Mouse (Mus musculus): ENCODE data around the gene Arpc2.
"Not testable (repeated sequence)": the region's sequence is repeated elsewhere in the genome, so short reads cannot be mapped to it uniquely, and the experiment has no call there.

Gene Arpc2

DNA sequence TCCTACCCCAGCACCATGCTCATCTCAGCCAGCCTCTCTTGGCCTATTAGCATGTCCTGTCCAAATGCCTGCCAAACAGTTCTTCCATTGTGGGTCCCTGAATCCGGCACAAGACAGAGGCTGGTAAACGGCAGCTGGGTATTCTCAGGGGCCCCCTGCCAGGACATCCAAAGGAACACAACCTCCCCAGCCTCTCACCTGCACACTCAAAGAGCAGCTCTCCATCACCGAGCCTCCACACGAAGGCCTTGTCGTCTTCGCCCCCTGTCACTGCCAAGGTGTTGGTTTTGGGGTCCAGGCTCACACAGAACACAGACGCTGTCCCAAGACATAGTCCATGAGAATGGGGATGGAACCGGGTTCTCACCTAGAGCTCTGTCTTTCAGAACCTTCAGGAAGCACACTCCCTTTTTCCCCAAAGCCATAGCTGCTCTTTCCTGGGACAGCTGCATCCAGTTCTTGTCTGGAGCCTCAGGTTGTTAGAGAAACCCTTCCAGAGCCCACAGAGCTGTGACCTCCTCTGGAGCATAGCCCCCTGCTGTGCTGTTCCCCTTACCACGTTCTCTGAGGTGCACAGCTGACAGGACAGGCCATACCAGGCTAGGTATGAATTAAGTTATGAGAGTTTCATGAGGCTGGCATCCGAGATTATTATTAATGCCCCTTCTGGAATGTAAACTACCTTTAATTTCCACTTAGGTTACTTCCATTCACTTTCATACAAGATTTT is 47.2 kb downstream of the Arpc2 start:
- no peak for DNase-seq (ENCODE audit: low spot score in 2 of 2)

DNA sequence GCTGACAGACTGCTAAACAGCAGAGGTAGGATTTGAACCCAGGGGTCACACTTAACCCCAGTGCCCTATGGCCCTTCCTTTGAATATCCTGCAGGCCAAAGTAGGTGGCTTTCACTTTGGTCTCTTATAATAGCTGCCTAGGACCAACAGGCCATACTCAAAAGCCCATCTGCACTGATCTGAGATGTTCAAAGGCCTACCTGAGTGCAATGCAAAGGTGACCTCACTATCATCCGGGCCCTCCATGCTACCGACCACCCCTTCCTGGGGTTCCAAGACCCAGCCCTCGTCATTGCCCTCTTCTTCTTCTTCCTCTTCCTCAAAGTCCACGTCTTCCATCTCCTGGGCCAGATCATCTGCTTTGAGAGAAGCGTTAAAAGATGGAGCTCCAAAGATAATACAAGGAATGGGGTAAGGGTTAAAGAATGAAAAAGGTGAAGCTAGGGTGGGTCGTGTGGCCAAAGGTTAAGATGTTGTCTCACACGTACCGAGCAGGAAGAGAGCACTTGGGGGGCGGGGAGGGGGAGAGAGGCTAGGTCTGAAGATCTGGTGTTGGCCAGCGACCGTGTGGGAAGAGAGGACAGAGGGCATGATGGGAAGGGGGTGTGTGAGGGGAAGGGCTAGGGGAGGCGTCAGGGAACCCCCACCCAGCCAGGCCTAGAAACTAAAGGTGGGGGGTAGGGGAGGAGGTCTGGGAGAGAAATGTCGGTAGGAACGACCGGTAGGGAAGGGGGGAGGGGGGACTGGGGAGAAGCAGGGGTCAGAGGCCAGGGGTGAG is 48.0 kb downstream of the Arpc2 start:
- DNase-seq (ENCODE audit: low spot score in 2 of 2) = peak in 1 of 2 experiments; percentile 32

DNA sequence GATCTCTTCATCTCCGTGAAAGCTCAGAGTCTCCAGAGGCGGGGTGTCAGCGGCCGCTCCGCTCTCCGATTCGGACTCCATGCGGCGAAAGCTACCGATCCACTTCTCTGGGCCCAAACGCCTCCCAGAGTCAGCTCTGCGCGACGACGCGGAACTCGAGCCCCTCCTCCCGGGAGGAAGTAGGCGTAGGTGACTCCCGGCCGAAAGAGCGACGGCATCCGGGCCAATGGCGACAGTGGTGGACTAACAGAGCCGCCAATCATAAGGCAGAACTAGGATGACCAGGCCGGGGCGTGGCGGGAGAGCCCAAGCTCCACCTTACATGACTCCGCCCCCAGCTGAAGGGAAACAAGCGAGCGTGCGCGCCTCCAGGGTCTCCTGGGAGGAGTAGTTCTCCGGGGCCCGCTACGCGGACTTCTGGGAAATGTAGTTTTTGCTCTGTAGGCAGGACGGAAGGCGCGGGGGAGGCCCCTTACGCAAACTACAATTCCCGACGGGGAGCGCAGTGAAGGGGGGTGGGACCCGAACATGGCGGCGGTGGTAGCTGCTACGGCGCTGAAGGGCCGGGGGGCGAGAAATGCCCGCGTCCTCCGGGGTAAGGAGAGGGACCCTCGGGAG is 48.8 kb downstream of the Arpc2 start, which contains the start of the genes Aamp and Pnkd:
Gene Aamp, minus strand, starts transcription at position 196 of the 618 bp plus-strand sequence.
Gene Pnkd, plus strand, starts transcription at position 388 of the 618 bp plus-strand sequence.
- peak; percentile 100 for DNase-seq (ENCODE audit: low spot score in 2 of 2)

DNA sequence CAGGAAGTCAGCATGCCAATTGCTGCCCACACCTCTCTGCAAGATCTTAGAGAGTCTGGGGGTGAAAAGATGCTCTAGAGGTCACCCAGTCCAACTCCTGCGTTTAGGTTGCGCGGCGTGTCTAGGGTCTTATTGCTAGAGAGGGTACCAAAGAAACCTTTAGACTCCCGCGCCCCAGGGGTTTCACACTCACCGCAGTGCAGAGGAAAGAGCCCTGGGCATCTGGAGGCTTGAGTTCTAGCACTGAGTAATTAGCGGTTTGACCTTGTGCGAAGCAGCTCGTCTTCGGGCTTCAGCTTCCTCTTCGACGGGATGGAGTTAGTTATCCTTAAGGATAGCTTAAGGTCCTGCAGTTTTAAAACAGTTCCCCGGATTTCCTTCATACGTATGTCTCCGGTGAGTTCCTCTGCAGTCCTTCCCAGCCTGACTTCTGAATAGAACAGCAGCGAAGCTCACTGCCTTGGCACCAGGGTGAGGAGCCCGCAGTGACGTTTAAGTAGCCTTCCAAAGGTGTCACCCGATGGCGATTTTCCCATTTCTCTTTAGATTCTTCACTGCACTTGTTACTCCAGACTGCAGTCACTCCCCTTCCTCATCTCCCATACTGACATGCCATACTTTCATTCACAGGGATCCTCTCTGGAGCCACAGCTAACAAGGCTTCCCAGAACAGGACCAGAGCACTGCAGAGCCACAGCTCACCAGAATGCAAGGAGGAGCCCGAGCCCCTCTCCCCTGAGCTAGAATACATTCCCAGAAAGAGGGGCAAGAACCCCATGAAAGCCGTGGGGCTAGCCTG is 49.5 kb downstream of the Arpc2 start:
- DNase-seq (ENCODE audit: low spot score in 2 of 2) = no peak

DNA sequence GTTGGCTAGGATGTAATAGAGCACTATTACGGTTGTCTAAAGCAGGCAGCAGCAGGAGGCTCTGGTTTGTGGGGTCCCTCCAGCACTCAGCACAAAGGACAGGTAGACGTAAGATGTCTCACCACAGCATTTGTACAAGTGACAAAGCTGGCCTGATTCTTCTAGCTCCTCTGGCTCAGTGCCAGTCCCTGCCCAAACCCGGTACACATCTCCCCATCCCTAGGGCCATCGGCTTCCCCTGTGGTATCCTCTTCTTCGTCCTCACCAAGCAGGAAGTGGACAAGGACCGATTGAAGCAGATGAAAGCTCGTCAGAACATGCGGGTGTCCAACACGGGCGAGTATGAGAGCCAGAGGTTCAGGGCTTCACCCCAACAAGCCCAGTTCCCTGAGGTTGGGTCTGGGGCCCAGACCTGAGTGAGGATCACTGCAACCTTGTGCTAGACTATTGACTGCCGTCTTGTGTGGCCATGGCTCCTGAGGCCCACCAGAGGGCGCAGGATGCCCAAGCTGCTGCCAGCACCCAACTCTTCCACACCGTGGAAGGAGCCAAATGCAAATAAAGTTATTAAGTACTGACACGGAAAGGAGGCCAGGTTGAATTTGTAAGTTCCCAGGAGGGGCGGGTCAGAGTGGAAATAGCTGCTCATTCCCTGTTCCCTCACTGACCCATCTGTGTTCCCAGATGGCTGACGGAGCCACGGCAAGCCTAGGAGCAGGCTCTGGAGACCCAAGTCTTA is 51.2 kb downstream of the Arpc2 start:
- not testable (repeated sequence) for DNase-seq (ENCODE audit: low spot score in 2 of 2)

DNA sequence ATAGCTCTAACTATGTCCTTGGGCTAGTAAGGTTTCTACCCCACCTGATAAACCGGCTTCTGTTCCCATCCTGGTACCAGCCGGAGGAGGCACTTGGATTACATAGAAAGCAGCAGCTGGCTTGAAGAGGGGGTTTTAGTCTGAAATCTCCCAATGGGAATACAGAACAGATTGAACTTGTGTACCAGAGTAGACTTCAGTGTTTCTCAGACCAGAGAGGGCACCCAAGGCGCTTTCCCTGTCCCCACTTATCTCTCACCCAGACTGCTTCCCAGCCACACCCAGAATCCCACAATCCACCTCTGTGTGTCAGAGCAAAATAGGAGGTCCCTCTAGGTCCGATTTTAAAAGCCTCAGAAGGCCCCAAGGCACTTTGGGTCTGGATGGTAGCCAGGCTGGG is 52.4 kb downstream of the Arpc2 start:
- no peak for DNase-seq (ENCODE audit: low spot score in 2 of 2)

DNA sequence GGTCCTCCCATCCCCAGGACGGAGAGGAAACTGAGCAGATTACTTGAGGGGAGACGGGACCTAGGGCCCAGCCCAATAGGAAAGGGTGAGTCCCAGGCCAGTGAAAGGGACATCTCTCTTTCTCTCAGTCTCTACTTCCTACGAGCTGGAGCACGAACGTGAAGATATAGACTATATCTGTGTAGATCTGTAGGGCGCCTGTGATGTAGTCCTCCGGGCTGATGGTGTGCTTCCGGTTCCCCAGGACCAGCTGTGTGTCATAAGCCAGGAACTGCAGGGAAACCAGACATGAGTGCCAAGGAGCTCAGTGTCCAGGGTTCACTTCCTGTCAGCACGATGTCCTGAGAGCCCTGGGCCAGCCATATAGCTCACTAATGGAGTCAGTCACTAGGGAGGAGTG is 53.4 kb downstream of the Arpc2 start:
- DNase-seq (ENCODE audit: low spot score in 2 of 2) = no peak

DNA sequence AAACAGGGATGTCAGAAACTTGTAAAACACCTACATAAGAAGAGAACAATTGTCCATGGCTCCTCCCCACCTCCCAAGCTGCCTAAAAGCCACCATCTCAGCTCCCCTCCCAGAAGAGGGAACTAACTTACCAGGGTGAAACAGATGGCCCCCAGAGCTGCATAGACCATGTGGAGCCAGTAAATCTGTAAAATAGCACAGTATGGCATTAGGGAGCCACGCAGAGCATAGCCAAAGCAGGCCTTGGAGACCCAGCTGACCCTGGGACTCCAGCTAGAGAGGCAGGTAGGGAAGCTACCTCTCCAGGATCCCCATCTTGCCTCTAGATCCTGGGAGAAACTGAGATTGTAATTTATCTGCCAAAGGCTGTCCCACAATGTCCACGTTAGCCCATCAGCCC is 53.9 kb downstream of the Arpc2 start:
- DNase-seq (ENCODE audit: low spot score in 2 of 2) = no peak

DNA sequence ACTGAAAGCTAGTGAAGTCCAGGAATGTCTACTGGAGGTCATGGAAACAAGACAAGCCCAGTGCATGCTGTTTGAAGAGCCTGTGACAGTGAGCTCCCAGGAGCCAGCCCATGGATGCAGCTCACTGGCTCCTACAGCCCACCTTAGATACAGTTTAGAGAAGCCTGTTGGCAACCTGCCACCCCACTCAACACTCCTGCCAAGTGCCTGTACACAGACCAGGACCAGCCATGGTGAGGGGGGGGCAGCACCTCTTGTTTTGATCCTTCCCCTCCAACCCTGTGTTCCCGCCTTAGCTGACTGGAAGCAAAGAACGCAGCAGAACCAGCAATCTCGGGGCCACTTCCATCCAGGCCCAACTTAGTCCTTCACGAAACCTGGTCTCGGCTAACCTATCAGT is 54.3 kb downstream of the Arpc2 start:
- DNase-seq (ENCODE audit: low spot score in 2 of 2) = no peak

DNA sequence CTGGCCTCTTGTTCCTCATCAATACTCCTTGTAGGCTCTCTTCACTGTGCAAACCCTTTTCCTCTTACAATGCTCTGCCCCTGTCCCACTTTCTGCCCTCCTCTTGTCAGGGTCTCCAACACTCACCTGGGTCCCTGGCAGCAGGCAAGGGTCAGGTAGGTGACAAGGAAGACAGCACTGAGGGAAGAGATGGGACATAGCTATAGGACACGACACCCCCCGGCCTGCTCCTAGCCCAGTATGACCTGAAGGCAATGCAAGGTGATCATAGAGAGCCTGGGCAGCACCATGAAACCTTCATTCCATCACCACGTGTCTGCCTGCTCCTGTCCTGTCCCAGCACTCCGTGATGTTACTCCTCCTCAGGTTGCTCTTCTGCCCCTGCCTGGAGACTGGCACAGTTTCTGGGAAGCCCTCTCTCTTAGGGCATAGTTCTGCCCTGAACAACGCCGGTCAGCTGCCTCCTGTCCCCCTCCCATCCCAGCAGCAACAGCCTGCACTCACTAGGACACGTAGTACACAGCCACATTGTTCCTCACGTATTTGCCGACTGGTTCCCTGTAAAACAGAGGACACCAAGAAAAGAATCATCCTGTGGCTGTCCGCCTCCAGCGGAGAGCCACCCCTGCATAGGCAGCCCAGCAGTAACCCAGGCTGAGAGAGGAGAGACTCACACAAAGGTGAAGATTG is 56.6 kb downstream of the Arpc2 start:
- no peak for DNase-seq (ENCODE audit: low spot score in 2 of 2)

DNA sequence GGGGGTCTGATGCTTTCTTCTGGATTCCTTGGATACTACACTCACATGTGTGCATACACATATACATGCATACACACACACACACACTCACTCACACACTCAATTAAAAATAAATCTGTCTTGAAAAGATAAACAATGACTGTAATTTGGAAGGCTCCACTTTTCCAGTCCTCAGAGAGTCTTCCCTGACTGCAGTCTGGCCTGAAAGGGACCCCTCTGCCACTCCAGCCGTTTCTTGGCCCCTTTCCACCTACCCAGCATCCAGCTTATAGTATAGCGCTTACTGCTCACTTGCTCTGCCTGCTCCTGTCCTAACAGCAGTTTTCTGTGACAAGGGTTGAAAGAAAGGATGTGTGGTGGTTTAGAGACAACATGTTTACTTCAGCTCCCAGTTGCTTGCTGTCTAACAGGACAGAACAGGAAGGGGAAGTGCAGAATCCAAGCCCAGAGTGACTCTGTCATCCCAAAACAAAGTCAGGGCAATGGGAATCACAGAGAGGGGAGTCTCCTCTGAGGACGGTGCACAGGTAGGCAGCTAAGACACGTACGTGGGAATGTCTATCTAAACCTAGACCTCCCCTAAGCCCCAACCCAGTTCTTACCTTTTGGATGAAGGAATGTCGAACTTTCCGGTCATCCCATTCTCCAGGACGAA is 57.5 kb downstream of the Arpc2 start:
- DNase-seq (ENCODE audit: low spot score in 2 of 2) = no peak

DNA sequence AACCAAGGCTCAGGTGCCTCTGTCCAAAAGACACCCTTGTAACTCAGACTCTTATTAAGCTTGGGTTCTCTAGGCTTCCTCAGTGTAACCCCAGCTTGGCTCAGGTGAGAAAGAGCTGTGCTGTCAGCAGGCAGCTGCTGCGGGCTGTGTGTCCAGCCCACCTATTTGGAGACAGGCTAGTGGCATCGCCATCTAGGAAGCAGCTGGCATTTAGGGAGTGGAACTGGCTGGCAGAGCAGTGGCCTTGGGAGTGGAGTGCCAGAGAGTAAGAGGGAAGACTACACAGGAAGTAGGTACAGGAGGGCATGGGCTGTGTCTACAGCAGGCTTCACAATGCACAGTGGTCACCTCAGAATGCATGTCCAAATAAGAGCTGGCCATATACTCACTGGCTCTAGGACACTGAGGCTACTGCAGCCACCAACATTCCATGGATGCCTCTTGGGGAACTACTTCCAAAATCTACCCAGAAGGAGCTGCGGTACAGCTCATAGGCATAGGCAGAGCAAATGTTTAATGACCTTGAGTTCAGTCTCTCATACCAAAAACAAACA is 58.3 kb downstream of the Arpc2 start:
- DNase-seq (ENCODE audit: low spot score in 2 of 2) = no peak

DNA sequence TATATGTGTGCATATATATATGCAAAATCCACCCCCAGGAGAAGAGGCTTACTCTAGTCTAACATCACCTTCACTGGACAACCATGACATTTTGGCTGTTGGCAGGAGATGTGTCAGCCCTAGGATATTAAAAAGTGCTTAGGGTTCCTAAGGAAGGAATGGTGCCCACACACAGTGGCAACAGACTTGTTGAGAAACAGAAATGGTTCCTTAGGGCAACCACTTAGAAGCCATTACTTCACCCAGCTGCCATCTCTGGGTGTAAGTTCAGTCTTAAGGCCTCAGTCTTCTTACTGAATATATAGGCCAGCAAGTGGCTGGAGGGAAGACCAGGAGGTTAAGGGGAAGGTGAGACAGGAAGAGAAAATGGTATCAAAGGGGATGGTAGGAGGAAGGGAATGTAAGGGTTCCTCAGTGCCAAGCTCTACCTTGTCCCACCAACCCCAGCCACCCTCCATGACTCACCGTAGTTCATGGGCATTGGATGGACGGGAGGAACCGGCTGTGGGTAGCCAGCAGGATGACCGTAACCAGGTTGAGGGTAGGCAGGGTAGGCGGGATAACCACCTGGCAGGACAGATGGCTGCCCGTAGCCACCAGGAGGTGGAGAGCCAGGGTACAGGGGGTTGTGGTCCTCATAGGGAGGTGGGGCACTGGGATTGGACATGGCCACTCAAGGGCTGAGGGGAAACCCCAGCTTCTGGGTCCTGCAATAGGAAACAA is 59.0 kb downstream of the Arpc2 start:
- DNase-seq (ENCODE audit: low spot score in 2 of 2) = no peak

DNA sequence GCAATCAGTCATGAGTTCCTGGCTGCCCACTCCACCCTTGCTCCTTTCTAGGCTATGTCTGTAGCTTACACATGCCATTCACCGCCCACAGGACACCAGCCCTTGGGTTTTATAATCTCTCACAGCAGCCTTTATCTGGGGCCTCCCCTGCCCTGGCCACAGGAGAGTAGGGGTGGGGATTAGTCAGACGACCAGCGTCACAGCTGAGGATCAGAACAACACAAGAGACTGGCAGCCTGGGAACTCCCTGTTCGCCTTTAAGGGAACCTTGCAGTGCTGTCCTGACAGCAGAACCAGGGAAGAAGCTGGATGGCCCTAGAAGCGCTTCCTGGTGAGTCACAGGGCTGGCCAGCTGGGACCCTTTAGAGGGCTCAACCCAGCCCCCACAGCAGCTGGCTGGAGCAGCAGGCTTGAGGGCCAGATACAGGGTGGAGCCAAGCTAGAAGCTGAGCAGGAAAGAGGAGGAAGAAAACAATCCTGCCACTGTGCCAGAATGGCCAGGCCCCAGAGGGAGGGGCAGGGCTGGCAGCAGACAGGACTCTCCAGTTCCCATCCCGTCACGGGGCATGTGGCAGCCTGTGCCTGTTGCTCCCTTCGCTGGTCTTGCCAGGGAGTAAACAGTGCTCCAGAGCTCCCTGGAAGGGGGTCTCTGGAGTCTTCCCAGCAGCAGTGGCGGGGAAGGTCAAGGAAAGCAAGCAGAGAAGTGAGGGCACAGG is 59.7 kb downstream of the Arpc2 start:
- DNase-seq (ENCODE audit: low spot score in 2 of 2) = peak; percentile 84 to 86

DNA sequence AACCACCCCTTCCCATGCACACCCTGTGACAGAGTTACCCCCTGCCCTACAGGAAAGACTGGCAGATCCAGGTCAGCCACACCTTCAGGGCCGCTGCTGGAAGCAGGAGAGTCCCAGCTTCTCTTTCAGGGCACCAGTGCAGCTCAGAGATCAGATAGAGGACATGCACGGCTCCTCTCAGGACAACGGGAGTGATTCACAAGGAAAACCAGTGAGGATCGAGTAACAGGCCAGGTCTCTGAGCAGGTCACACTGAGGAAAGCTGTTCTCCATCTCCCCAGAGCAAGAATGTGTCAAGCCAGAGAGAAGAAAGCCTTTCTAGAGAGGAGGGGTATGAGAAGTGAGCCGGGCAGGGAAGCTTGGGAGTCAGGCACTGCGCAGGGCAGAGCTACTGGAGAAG is 60.6 kb downstream of the Arpc2 start:
- DNase-seq (ENCODE audit: low spot score in 2 of 2) = no peak

DNA sequence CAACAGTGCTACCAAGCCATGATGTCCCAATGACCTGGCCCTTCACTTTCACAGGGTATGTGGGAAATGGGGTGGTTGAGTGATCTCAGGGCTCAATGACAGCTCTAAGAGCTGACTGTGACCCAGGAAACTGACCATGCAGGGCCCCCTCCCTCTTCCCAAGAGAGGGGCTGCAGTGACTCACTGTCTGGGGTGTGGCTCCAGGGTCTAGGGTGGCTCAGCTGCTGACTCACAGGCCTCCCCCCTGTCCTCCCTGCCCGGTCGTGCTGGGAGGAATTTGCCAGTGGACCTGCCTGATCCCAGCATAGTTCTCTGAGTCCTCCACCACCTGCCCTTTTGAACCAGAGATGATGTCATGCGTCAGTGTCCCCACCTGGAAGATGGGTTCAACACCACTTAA is 61.4 kb downstream of the Arpc2 start:
- DNase-seq (ENCODE audit: low spot score in 2 of 2) = no peak

DNA sequence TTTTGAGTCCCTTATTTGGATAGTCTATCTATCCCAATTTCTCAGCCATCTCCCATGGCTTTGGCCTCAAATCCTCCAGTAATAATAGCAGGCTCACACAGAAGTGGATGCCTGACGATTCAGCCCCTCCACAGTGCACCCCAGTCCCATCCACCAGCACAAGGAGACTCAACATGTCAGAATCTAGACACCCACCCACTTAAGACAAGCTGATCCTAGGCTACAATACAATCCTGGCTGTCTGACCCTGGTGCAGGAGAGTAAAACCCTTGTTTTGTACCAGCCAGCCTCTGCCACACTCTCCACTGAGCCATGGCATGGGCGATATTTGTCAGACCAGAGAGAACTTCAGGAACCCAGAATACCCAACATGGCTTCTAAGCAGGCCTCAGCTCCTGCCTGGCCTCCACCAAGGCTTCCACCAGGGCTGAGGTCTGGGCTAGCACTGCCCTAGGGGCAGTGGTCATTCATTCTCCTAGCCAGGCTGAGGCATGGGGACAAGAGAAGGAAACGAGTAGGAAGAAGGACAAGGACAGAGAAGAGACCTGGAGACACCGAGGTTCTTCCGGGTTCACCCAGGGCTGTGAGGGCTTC is 62.4 kb downstream of the Arpc2 start:
- DNase-seq (ENCODE audit: low spot score in 2 of 2) = no peak

DNA sequence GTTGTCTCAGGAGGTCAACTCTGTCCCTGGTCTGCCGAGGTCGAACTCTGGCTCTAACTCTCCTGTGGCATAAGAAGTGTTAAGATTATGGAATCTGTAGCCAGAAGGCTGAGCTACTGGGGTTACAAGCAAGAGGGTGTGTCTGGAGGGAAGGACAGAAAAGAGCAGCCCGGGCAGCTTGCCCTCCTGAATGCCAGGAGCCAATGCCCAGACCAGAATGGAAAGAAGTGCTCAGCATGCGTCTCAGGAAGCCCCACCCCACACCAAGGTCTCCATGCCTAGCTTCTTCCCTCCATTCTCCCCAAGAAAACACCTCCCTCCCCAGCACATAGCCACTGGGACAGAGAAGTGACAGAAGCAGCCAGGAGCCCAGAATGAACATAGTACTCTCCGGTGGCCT is 63.1 kb downstream of the Arpc2 start:
- DNase-seq (ENCODE audit: low spot score in 2 of 2) = no peak
